Mouse (Mus musculus): ENCODE results near the gene Dapk3.

Gene Dapk3

GRCm38 (mm10) chr10:81182336-81183333, at the start of gene Dapk3:
TSS of gene Dapk3 (plus strand) at chr10:81183005.
- H3K27me3 ChIP-seq (ENCODE audit: insufficient read depth, low read length) = no peaks in the 10 kb centered on the region
- H3K36me3 ChIP-seq (ENCODE audit: insufficient read depth, low read length) = peaks cover 85% of the 10 kb centered on the region
- H3K9me3 ChIP-seq (ENCODE audit: low read length) = no peaks in the 10 kb centered on the region
- TF ChIP-seq POU5F1 (IDR thresholded peaks at IDR 0.05; ENCODE audit: borderline replicate concordance, low read length) (no peak), NANOG (IDR thresholded peaks at IDR 0.05; ENCODE audit: borderline replicate concordance, low read length) (no peak), CTCF (conservative IDR thresholded peaks at IDR 0.05; ENCODE audit: low read length) (no peak)
- peak within 1 kb of the TSS; percentile 86 for H3K4me3 ChIP-seq (replicated peaks; ENCODE audit: low read length)
- peaks cover 76% of the 10 kb centered on the region for H3K4me1 ChIP-seq (replicated peaks; ENCODE audit: low read depth, low read length)

GRCm38 (mm10) chr10:81134181-81134587, 48.6 kb upstream of the Dapk3 start:
- Histone ChIP-seq H3K27me3 (ENCODE audit: insufficient read depth, low read length) (peaks cover 5% of the 10 kb centered on the region; the same call in 1 of the 2 replicates), H3K9me3 (ENCODE audit: low read length) (no peaks in the 10 kb centered on the region), H3K36me3 (ENCODE audit: insufficient read depth, low read length) (no peaks in the 10 kb centered on the region), H3K4me3 (replicated peaks; ENCODE audit: low read length) (peak overlapping the region; percentile 97), H3K4me1 (replicated peaks; ENCODE audit: low read depth, low read length) (peaks cover 57% of the 10 kb centered on the region)
- TF ChIP-seq CTCF (conservative IDR thresholded peaks at IDR 0.05; ENCODE audit: low read length) (no peak), NANOG (IDR thresholded peaks at IDR 0.05; ENCODE audit: borderline replicate concordance, low read length) (no peak), POU5F1 (IDR thresholded peaks at IDR 0.05; ENCODE audit: borderline replicate concordance, low read length) (no peak)

GRCm38 (mm10) chr10:81134966-81135681, 47.7 kb upstream of the Dapk3 start, which contains the start of gene Zbtb7a:
TSS of gene Zbtb7a (plus strand) at chr10:81135220.
- H3K27me3 ChIP-seq (ENCODE audit: insufficient read depth, low read length) = peaks cover 5% of the 10 kb centered on the region; the same call in 1 of the 2 replicates
- peaks cover 58% of the 10 kb centered on the region for H3K4me1 ChIP-seq (replicated peaks; ENCODE audit: low read depth, low read length)
- H3K36me3 ChIP-seq (ENCODE audit: insufficient read depth, low read length) = no peaks in the 10 kb centered on the region
- TF ChIP-seq CTCF (conservative IDR thresholded peaks at IDR 0.05; ENCODE audit: low read length) (no peak), NANOG (IDR thresholded peaks at IDR 0.05; ENCODE audit: borderline replicate concordance, low read length) (no peak), POU5F1 (IDR thresholded peaks at IDR 0.05; ENCODE audit: borderline replicate concordance, low read length) (no peak)
- peak within 1 kb of the TSS; percentile 97 for H3K4me3 ChIP-seq (replicated peaks; ENCODE audit: low read length)
- no peaks in the 10 kb centered on the region for H3K9me3 ChIP-seq (ENCODE audit: low read length)

DNA sequence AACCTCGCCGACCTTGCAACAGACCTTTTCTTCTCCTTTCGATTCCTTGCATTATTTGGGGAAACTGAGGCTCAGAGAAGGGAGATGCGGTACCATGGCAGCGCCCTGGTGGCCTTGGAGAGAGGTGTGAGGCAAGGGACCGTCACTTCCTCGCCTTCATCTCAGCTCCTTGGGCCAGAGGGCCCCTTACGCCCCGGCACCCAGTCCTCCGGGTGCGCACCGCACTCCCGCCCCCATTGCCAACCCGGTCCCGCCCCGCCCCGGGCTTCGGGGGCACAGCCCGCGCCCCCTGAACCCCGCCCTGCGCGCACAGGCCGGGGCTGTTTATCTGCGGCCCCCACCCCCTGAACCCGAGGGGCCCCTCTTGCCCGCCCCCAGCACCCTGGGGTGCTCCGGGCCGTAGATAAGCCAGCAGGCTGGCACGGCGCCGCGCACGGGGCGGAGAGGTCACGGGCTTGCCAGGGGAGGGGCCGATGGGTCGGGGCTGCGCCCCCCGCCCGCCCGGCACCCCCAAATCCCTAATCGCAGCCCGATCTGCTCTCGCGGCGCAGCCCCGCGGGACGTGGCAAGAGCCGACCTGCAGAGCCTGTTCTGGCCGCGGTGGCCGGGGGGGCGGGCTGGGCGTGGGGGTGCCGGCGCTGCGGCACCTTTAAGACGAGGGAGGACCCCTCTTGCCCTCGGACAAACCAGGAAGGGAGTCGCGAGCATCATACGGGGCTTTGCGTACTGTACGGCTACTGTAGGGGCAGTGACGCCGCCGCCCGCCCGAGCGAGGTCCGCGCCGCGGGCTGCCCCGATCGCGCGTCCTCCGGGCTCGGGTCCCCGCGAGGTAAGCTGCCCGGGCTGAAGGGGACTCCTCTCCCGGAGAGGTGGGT, 46.7 kb upstream of the Dapk3 start:
- Histone ChIP-seq H3K36me3 (ENCODE audit: insufficient read depth, low read length) (no peaks in the 10 kb centered on the region), H3K4me1 (replicated peaks; ENCODE audit: low read depth, low read length) (peaks cover 58% of the 10 kb centered on the region), H3K9me3 (ENCODE audit: low read length) (no peaks in the 10 kb centered on the region), H3K4me3 (replicated peaks; ENCODE audit: low read length) (peak overlapping the region; percentile 97), H3K27me3 (ENCODE audit: insufficient read depth, low read length) (peaks cover 5% of the 10 kb centered on the region; the same call in 1 of the 2 replicates)
- TF ChIP-seq POU5F1 (IDR thresholded peaks at IDR 0.05; ENCODE audit: borderline replicate concordance, low read length) = no peak
- TF ChIP-seq CTCF (conservative IDR thresholded peaks at IDR 0.05; ENCODE audit: low read length) = no peak

- no peaks in the 10 kb centered on the region for H3K9me3 ChIP-seq (ENCODE audit: low read length)
- peaks cover 60% of the 10 kb centered on the region for H3K4me1 ChIP-seq (replicated peaks; ENCODE audit: low read depth, low read length)
- H3K4me3 ChIP-seq (replicated peaks; ENCODE audit: low read length) = peak overlapping the region; percentile 97
- H3K36me3 ChIP-seq (ENCODE audit: insufficient read depth, low read length) = no peaks in the 10 kb centered on the region
- H3K27me3 ChIP-seq (ENCODE audit: insufficient read depth, low read length) = peaks cover 5% of the 10 kb centered on the region; the same call in 1 of the 2 replicates
- TF ChIP-seq NANOG (IDR thresholded peaks at IDR 0.05; ENCODE audit: borderline replicate concordance, low read length) = no peak
- no peak for TF ChIP-seq CTCF (conservative IDR thresholded peaks at IDR 0.05; ENCODE audit: low read length)
- no peak for TF ChIP-seq POU5F1 (IDR thresholded peaks at IDR 0.05; ENCODE audit: borderline replicate concordance, low read length)
Observed at GRCm38 (mm10) chr10:81136706-81137231, 46.0 kb upstream of the Dapk3 start.

DNA sequence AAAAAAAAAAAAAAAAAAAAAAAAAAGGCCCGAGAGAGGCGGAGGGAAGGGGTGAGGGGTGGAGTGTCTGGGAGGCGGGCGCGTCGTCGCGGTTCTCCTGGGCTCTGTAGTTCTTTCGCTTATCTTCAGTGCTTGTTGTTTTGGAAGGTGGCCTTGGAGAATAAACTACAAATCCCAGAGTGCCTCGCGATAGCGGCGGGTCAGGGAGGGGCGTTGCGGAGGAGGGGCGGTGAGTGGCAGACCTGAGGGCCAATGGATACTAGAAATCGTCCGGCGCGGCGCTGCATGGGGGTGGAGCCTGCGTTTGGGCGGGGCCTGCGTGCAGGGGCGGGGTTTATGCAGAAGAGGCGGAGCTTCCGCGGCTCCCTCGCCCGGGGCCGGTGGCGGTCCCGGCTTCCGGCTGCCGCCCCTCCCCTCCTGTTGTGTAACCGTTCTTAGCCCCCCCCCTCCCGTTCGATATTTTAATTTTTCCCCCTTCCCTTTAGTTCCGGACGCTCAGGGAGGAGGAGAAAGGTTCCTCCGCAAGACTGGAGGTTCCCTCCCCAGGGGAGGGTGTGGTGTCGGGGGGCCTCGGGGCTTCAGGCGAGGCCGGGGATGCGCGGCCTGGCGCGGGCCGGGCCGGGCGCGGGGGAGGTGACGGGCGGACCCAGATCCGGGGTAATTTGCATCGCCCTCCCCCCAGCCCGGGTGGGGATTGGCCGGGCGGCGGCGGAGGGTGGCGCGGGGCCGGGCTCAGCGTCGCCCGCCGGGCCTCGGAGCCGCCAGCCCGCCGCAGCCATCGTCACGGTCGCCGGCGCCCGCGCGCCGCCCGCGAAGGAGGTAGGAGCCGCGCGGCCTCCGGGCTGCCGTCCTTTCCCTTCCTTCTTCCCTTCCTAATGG, 45.3 kb upstream of the Dapk3 start:
- peaks cover 62% of the 10 kb centered on the region for H3K4me1 ChIP-seq (replicated peaks; ENCODE audit: low read depth, low read length)
- peaks cover 2% of the 10 kb centered on the region for H3K36me3 ChIP-seq (ENCODE audit: insufficient read depth, low read length)
- no peaks in the 10 kb centered on the region for H3K9me3 ChIP-seq (ENCODE audit: low read length)
- no peak for TF ChIP-seq POU5F1 (IDR thresholded peaks at IDR 0.05; ENCODE audit: borderline replicate concordance, low read length)
- TF ChIP-seq NANOG (IDR thresholded peaks at IDR 0.05; ENCODE audit: borderline replicate concordance, low read length) = no peak
- TF ChIP-seq CTCF (conservative IDR thresholded peaks at IDR 0.05; ENCODE audit: low read length) = no peak
- H3K27me3 ChIP-seq (ENCODE audit: insufficient read depth, low read length) = peaks cover 5% of the 10 kb centered on the region; the same call in 1 of the 2 replicates
- H3K4me3 ChIP-seq (replicated peaks; ENCODE audit: low read length) = peak overlapping the region; percentile 97
